Mouse (Mus musculus) embryonic fibroblast, embryonic 13.5 days (primary cell): ENCODE results near the gene Akap7.

Experiments
- CTCF ChIP-seq: IDR thresholded peaks from 2 replicates; pipeline ENCODE4 v1.5.1; 2011; ENCODE audit warnings: mild to moderate bottlenecking, control low read depth, low read length, moderate library complexity, borderline replicate concordance; ENCODE audit not compliant: insufficient read depth
- POLR2A ChIP-seq: IDR thresholded peaks from 2 replicates; pipeline ENCODE4 v1.6.1; 2011; ENCODE audit warnings: low read depth, mild to moderate bottlenecking, control low read depth, low read length, moderate library complexity

GRCm38 (mm10) chr10:25268476-25269351, 39.0 kb downstream of the Akap7 start:
- TF ChIP-seq CTCF (no peak), POLR2A (no peak)
